Mouse (Mus musculus): Measurements from ENCODE around the gene Irf1. TPM values are rescaled to one million over a fixed set of nuclear protein-coding genes. Genes with fewer than 3 reads are reported as not detected.

Irf1 gene
- polyA plus RNA-seq, 1 experiment from 2014 or later = 8.2 TPM

DNA sequence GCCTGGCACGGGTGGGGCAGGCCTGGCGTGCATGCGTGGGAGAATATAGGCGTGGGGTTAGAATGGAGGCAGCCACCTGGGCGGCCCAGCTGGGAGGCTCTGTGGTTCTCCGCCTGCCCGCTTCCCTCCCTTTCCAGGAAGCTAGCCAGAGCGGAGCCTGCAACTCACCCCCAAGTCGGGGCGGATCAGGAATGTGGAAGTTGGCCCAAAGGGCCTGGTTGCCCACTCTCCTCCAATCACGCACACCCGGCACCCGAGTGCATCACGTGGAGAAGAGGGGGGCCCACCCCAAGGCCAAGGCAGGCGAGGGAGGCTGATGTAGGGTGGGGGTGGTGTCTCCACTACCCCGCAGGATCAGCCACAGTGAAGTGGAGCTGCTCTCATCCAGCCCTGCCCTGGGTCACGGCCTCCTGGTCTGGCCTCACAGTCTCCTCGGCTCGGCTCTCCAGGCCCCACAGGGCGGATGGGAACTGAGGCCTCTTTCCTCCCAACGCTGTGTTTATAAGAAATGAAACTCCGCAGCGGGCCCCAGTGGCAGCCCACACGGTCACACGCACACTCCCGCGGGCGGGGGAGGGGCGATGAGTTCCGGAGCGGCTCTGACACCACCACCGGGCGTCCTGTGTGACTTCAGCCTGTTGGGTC is 6.2 kb upstream of the Irf1 start:
- H3K36me3 ChIP-seq = no peaks in the 10 kb centered on the region
- H3K9me3 ChIP-seq (replicated peaks) = no peaks in the 10 kb centered on the region
- H3K4me1 ChIP-seq = peaks cover 58% of the 10 kb centered on the region
- DNase-seq (ENCODE audit: low spot score) = peak; percentile 82
- H3K27ac ChIP-seq = peak overlapping the region; percentile 87
- peak overlapping the region; percentile 49 for H3K4me3 ChIP-seq
- 4% methylated on average over 33 of the region's 33 CpGs for WGBS
- peaks cover 68% of the 10 kb centered on the region for H3K27me3 ChIP-seq (ENCODE audit: low read depth, poor library complexity, severe bottlenecking)

DNA sequence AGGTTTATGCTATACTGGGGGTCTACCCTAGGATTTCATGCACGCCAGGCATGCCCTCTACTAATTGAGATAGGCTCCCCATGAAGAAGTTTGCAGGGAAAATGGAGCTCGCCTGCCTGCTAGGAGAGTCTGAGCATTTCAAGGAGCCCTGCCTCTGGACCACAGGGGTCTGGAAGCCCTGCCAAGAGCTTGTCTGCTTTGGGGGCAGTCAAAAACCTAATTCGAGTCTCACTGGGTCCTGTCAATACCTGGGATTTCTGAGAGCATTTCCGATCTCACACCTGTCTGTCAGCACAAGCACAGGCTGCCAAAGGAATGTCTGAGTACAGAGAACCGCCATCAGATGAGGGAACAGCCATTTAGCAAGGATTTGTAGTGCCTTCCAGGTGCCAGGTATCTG is 5.2 kb upstream of the Irf1 start:
- Histone ChIP-seq H3K27ac (no peak overlapping the region), H3K9me3 (replicated peaks) (no peaks in the 10 kb centered on the region), H3K27me3 (ENCODE audit: low read depth, poor library complexity, severe bottlenecking) (peaks cover 68% of the 10 kb centered on the region), H3K36me3 (no peaks in the 10 kb centered on the region), H3K4me3 (no peak overlapping the region), H3K4me1 (peaks cover 58% of the 10 kb centered on the region)
- 44% methylated on average over 5 of the region's 5 CpGs for WGBS
- no peak for DNase-seq (ENCODE audit: low spot score)

DNA sequence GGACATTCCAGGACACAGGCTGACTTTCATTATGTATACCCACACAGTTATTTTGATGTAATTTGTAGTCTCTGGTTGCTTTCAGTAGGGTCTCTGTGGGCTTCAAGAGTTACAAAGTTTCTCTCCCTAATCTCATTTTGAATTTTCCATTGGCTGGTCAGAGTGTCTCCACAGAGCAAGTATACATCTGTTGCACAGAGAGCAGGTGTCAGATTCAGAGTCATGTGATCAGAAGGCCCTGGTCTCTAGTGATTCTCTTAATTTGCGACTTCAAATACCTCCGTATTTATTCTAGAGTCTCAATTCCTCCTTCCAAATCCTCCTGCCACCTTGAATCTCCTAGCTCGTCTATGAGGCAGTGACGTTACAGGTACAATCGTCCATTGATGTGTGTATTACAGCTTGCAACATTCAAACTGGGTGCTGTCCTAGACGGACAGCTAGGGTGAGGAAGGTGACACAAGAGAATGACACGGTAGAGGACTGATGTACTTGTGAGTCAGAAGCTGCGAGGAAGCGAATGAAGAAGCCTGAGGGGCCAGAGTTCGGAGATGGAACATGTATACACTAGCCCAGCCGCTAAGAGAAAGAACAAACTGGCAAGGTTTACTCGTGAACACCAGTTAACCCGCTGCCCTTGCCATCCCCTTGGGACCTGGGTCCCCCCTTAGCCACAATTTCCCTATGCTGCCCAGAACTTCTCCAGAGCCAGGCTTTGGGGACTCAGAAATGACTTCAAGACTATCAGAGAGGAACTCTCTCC is 1.2 kb upstream of the Irf1 start:
- peaks cover 33% of the 10 kb centered on the region for H3K4me1 ChIP-seq
- H3K4me3 ChIP-seq = no peak overlapping the region; the same call in 1 of the 2 replicates
- no peak for DNase-seq (ENCODE audit: low spot score)
- H3K9me3 ChIP-seq (replicated peaks) = no peaks in the 10 kb centered on the region
- WGBS = 74% methylated on average over 13 of the region's 13 CpGs
- H3K36me3 ChIP-seq = peaks cover 3% of the 10 kb centered on the region; the same call in 1 of the 2 replicates
- H3K27me3 ChIP-seq (ENCODE audit: low read depth, poor library complexity, severe bottlenecking) = peaks cover 39% of the 10 kb centered on the region
- H3K27ac ChIP-seq = no peak overlapping the region

DNA sequence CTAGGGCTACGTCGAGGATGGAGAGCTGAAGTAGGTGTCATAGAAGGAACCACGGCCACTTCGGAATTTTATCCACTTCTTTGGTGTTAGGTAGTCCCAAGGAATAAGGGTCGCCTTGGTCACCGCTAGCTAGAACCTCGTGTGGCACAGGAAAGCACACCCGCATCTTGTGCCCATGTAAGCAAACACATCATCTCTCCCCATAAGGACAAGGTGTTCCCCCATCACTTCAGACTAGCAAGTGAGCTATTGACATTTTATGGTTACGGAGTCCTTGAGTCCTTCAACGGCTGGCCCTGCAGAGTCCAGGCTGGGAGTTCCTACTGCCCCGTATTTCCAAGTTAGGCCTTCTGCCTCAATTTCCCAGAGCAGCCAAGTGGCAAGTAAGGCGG is 633 bp upstream of the Irf1 start:
- peaks cover 9% of the 10 kb centered on the region; the same call in 1 of the 2 replicates for H3K36me3 ChIP-seq
- no peak for DNase-seq (ENCODE audit: low spot score)
- H3K27me3 ChIP-seq (ENCODE audit: low read depth, poor library complexity, severe bottlenecking) = peaks cover 39% of the 10 kb centered on the region
- H3K4me1 ChIP-seq = peaks cover 27% of the 10 kb centered on the region
- no peaks in the 10 kb centered on the region for H3K9me3 ChIP-seq (replicated peaks)
- H3K27ac ChIP-seq = peak overlapping the region; percentile 88; the same call in 1 of the 2 replicates
- WGBS = 51% methylated on average over 12 of the region's 12 CpGs
- peak overlapping the region; percentile 86 for H3K4me3 ChIP-seq

DNA sequence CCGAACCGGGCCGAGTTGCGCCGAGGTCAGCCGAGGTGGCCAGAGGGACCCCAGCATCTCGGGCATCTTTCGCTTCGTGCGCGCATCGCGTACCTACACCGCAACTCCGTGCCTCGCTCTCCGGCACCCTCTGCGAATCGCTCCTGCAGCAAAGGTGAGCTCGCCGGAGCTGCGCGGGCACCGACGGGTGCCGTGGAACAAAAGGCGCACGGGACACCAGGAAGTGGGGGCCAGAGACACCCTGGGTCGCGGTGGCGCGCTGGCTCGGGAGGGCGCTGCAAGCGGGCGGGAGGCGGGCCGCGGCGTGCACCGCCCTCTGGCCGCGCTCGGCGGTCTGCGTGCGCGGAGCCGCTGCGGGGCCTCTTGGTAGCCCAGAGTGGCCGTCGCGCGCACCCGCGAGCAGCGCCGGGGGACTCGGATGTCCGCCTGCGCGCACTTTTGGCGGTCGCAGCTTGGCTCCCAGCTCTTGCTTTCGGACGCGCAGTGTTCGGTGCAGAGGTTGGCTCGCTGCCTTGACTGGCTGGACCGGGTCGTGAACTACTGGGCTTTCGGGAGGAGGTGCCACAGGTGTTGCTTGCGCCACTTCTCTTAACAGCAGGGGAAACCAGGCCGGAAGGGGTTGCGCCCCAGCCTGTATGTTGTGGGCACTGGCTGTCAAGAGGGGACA is 444 bp downstream of the Irf1 start:
- Histone ChIP-seq H3K4me3 (peak overlapping the region; percentile 86), H3K27ac (peak overlapping the region; percentile 88), H3K27me3 (ENCODE audit: low read depth, poor library complexity, severe bottlenecking) (peaks cover 30% of the 10 kb centered on the region), H3K36me3 (peaks cover 19% of the 10 kb centered on the region), H3K4me1 (peaks cover 20% of the 10 kb centered on the region), H3K9me3 (replicated peaks) (no peaks in the 10 kb centered on the region)
- DNase-seq (ENCODE audit: low spot score) = peak; percentile 80
- WGBS = under 1% methylated on average over 75 of the region's 75 CpGs

DNA sequence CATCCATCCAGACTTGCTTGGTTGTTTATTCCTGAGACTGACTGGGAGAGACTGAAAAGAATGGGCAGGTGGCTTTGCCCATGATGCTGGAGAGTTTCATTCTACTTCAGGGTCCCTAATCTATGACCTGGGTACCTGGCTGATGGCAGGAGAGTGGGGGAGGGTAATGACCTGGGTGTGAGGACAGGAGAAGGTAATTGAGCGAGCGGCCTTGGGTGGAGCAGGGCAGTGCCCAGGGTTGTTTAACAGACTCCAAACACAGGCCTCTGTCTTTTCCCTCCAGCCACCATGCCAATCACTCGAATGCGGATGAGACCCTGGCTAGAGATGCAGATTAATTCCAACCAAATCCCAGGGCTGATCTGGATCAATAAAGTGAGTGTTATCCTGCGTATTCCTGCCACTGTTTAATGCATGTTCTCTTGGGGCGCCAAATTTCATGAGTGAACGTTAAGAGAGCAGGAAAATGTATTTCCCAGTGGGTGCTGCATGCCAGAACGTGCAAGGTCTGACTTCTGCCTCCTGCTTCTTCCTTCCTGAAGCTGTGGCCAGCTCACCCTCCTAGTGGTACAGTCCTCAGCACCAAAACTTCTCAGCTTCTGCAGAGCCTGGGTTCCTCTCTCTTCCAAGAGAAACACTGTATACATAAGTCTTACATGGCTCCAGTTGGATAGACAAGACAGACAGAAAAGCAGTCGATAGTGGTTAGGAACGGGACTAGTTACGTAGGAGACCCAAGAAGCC is 1.4 kb downstream of the Irf1 start:
- Histone ChIP-seq H3K27ac (no peak overlapping the region), H3K4me3 (peak overlapping the region; percentile 86), H3K4me1 (peaks cover 20% of the 10 kb centered on the region), H3K27me3 (ENCODE audit: low read depth, poor library complexity, severe bottlenecking) (peaks cover 25% of the 10 kb centered on the region), H3K36me3 (peaks cover 26% of the 10 kb centered on the region), H3K9me3 (replicated peaks) (no peaks in the 10 kb centered on the region)
- DNase-seq (ENCODE audit: low spot score) = no peak
- WGBS = 83% methylated on average over 11 of the region's 11 CpGs

DNA sequence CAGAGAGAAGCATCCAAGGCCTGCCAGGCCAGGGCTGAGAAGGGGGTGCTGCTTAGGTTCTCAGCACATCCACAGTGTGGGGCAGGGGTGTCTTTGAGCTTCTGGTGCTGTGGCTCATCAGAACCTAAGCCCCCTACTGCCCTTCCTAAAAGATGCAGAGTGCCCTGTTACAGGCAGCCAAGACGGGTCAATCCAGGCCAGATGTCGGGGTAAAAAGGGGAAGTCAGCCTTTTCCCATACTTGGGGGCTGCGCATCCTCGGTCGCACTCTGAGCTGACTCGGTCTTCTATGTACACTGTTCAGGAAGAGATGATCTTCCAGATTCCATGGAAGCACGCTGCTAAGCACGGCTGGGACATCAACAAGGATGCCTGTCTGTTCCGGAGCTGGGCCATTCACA is 2.7 kb downstream of the Irf1 start:
- Histone ChIP-seq H3K4me1 (peaks cover 20% of the 10 kb centered on the region), H3K4me3 (no peak overlapping the region), H3K27ac (no peak overlapping the region), H3K27me3 (ENCODE audit: low read depth, poor library complexity, severe bottlenecking) (peaks cover 25% of the 10 kb centered on the region), H3K9me3 (replicated peaks) (no peaks in the 10 kb centered on the region), H3K36me3 (peaks cover 32% of the 10 kb centered on the region)
- DNase-seq (ENCODE audit: low spot score) = no peak
- 81% methylated on average over 9 of the region's 9 CpGs for WGBS

DNA sequence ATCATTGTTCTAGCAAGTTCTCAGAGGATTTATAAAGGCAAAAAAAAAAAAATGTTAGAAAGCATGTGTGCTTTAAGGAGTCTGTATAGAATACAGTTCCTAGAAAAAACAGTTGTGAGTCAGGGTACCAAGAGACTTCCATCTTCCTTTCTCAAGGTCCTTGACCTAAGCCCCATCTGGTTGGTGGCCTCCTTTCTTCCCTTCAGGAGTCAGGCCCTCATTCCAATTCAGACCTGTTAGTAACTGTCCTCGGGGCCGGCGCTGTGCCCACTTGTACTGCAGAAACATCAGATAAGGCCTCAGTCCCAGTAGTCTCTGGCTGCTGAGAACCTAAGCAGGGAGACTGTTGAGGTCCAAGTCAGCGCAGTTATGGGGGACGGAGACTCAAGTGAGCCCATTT is 3.3 kb downstream of the Irf1 start, which contains the start of gene Gm17334:
Gene Gm17334, minus strand, starts transcription at position 101 of the 400 bp plus-strand sequence.
- no peak within 1 kb of the TSS for H3K27ac ChIP-seq
- H3K36me3 ChIP-seq = peaks cover 32% of the 10 kb centered on the region
- WGBS = 97% methylated on average over 5 of the region's 5 CpGs
- DNase-seq (ENCODE audit: low spot score) = no peak
- peaks cover 25% of the 10 kb centered on the region for H3K27me3 ChIP-seq (ENCODE audit: low read depth, poor library complexity, severe bottlenecking)
- peaks cover 20% of the 10 kb centered on the region for H3K4me1 ChIP-seq
- no peak within 1 kb of the TSS for H3K4me3 ChIP-seq
- no peaks in the 10 kb centered on the region for H3K9me3 ChIP-seq (replicated peaks)

DNA sequence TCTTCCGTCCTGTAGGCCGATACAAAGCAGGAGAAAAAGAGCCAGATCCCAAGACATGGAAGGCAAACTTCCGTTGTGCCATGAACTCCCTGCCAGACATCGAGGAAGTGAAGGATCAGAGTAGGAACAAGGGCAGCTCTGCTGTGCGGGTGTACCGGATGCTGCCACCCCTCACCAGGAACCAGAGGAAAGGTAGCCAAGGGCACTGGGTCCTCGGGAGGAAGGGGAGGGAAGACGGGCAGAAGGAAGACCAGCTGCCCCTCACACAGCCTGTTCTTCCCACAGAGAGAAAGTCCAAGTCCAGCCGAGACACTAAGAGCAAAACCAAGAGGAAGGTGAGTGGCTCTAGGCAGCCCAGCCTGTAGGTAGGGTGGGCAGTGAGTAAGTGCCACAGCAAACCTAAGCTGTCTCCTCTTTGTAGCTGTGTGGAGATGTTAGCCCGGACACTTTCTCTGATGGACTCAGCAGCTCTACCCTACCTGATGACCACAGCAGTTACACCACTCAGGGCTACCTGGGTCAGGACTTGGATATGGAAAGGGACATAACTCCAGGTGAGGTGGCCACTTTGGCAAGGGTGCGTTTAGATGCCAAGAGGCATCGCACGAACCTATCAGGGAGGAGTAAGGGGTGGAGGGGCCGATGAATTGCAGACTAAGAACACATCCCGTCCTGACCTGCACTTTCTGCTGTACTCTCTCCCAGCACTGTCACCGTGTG is 4.0 kb downstream of the Irf1 start:
- H3K4me3 ChIP-seq = no peak overlapping the region
- H3K27me3 ChIP-seq (ENCODE audit: low read depth, poor library complexity, severe bottlenecking) = peaks cover 18% of the 10 kb centered on the region
- no peak for DNase-seq (ENCODE audit: low spot score)
- H3K9me3 ChIP-seq (replicated peaks) = no peaks in the 10 kb centered on the region
- H3K27ac ChIP-seq = no peak overlapping the region
- 90% methylated on average over 16 of the region's 16 CpGs for WGBS
- peaks cover 32% of the 10 kb centered on the region for H3K36me3 ChIP-seq
- H3K4me1 ChIP-seq = peaks cover 18% of the 10 kb centered on the region

DNA sequence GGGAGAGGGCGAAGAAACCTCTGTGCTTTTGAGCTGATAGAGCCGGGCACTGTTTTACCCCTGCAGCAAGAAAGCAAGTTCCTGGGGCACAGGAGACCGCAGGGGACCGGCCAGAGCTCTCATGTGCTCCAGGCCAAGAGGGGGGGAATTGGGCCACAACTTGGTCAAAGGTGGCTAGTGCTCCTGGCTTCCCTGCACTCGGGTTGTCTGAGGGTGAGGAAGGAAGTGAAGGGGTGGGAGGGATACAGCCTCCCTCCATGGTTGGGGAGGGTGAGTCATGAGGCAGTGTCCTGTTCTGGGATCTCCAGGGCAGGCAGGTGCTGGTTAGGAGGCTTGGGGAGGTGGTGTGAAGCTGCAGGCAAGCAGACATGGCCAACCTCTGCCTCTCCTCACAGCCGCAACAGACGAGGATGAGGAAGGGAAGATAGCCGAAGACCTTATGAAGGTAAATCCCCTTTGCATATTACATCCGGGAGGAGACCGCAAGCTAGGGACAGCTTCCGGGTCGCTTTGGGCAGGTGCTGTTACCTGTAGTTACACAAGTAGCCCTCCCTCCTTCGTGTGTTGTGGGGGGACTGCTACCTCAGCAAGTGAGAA is 4.9 kb downstream of the Irf1 start:
- H3K4me3 ChIP-seq = no peak overlapping the region
- H3K36me3 ChIP-seq = peaks cover 32% of the 10 kb centered on the region
- DNase-seq (ENCODE audit: low spot score) = no peak
- no peak overlapping the region for H3K27ac ChIP-seq
- 90% methylated on average over 13 of the region's 13 CpGs for whole genome bisulfite sequencing
- peaks cover 11% of the 10 kb centered on the region for H3K27me3 ChIP-seq (ENCODE audit: low read depth, poor library complexity, severe bottlenecking)
- H3K9me3 ChIP-seq (replicated peaks) = no peaks in the 10 kb centered on the region
- peaks cover 9% of the 10 kb centered on the region for H3K4me1 ChIP-seq

DNA sequence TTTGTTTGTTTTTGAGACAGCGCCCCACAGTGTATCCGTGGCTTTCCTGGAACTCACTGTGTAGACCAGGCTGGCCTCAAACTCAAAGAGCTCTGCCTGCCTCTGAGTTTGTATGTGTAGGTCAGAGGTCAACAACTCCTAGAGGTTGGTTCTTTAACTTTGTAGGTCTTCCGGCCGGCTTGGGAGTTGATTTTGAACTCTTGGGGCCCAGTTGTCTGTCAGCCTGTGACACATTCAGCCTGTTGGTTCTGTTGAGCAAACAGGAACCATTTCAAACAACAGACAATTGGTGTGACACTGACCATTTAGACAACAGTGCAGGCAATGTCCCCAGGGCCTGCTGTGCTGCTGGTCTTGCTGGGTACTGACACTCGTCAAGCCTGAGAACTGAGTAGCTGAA is 7.9 kb downstream of the Irf1 start:
- WGBS = 67% methylated on average over 5 of the region's 5 CpGs
- Histone ChIP-seq H3K9me3 (replicated peaks) (no peaks in the 10 kb centered on the region), H3K27ac (no peak overlapping the region), H3K4me3 (no peak overlapping the region), H3K4me1 (peaks cover 3% of the 10 kb centered on the region; the same call in 1 of the 2 replicates), H3K27me3 (ENCODE audit: low read depth, poor library complexity, severe bottlenecking) (no peaks in the 10 kb centered on the region; the same call in 1 of the 2 replicates), H3K36me3 (peaks cover 32% of the 10 kb centered on the region)
- no peak for DNase-seq (ENCODE audit: low spot score)

DNA sequence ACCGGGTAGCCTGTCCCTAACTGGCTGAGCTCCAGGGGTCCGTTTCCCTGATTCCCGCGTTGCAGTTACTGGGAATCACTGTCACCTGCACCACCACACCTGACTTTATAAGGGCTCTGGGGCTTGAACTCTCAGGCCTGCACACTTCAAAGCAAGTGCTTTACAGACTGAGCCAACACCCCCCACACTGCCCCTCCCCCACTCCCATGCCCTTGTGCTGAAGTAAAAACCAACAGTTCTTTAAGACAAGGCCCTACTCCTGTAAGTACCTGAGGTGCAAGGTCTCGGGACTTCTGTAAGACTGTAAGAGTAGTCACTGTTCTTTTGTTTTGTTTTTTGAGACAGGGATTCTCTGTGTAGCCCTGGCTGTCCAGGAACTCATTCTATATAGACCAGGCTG is 8.6 kb downstream of the Irf1 start:
- Histone ChIP-seq H3K36me3 (peaks cover 31% of the 10 kb centered on the region), H3K27me3 (ENCODE audit: low read depth, poor library complexity, severe bottlenecking) (no peaks in the 10 kb centered on the region), H3K9me3 (replicated peaks) (no peaks in the 10 kb centered on the region), H3K27ac (no peak overlapping the region), H3K4me1 (peaks cover 3% of the 10 kb centered on the region; the same call in 1 of the 2 replicates), H3K4me3 (no peak overlapping the region)
- DNase-seq (ENCODE audit: low spot score) = no peak
- WGBS = 73% methylated on average over 5 of the region's 5 CpGs
